Mouse (Mus musculus) ES-E14 (cell line): Measurements from ENCODE around the gene Scn4a. TPM values are rescaled to one million over a fixed set of nuclear protein-coding genes. Genes with fewer than 3 reads are reported as not detected.
A peak's percentile ranks its signal among the peaks of the same experiment; 100 is the strongest.

Source experiments
- DNase-seq: peaks from one replicate; pipeline ENCODE4 v3.0.0-alpha.2; 2013; ENCODE audit warnings: low read depth, low spot score
- H3K27ac ChIP-seq: 2 replicates; pipeline ENCODE4 v1.5.1; 2012; ENCODE audit warnings: low read depth, mild to moderate bottlenecking, low read length, moderate library complexity, mixed read lengths; ENCODE audit not compliant: poor library complexity, insufficient read depth, severe bottlenecking
- H3K36me3 ChIP-seq: 2 replicates; pipeline ENCODE4 v1.6.1; 2012; ENCODE audit warnings: mild to moderate bottlenecking, low read length, moderate library complexity, mixed read lengths; ENCODE audit not compliant: control insufficient read depth, poor library complexity, insufficient read depth, severe bottlenecking
- H3K4me1 ChIP-seq, 2 experiments: fragments of 150-350 bp in 1 of 2; sonication (generic) in 1 of 2; 2 replicates each; pipeline ENCODE4 v1.6.1; 2012; ENCODE audit warnings: low read length in 2 of 2, mild to moderate bottlenecking in 1 of 2, mixed read lengths in 1 of 2; ENCODE audit not compliant: control insufficient read depth in 2 of 2, insufficient read depth in 2 of 2, poor library complexity in 1 of 2
- H3K4me3 ChIP-seq, 2 experiments: fragments of 150-350 bp in 1 of 2; sonication (generic) in 1 of 2; 2 replicates each; pipeline ENCODE4 v1.5.1; 2012; ENCODE audit warnings: low read length in 2 of 2, low read depth in 1 of 2, mild to moderate bottlenecking in 1 of 2, mixed read lengths in 1 of 2; ENCODE audit not compliant: insufficient read depth in 1 of 2, poor library complexity in 1 of 2, severe bottlenecking in 1 of 2
- H3K9ac ChIP-seq: 2 replicates; pipeline ENCODE4 v1.6.1; 2012; ENCODE audit warnings: low read depth, mild to moderate bottlenecking, low read length, mixed read lengths; ENCODE audit not compliant: poor library complexity, insufficient read depth, severe bottlenecking
- H3K9me3 ChIP-seq: fragments of 150-350 bp; sonication (generic); 2 replicates; pipeline ENCODE4 v1.6.1; 2012; ENCODE audit warnings: low read depth, mild to moderate bottlenecking, low read length; ENCODE audit not compliant: control insufficient read depth, insufficient read depth
- CHD2 ChIP-seq: IDR thresholded peaks from 2 replicates; pipeline ENCODE4 v1.6.1; 2014; ENCODE audit warnings: mild to moderate bottlenecking, low read depth, low read length, inconsistent platforms
- HCFC1 ChIP-seq: IDR thresholded peaks from 2 replicates; pipeline ENCODE4 v1.6.1; 2012; ENCODE audit warnings: low read length, inconsistent platforms, borderline replicate concordance; ENCODE audit not compliant: insufficient read depth
- MAFK ChIP-seq: IDR thresholded peaks from 2 replicates; pipeline ENCODE4 v1.6.1; 2014; ENCODE audit warnings: mild to moderate bottlenecking, low read depth, low read length, inconsistent platforms; ENCODE audit not compliant: insufficient read depth
- ZC3H11A ChIP-seq: IDR thresholded peaks from 2 replicates; pipeline ENCODE4 v1.6.1; 2012; ENCODE audit warnings: low read depth, mild to moderate bottlenecking, inconsistent platforms, low read length, borderline replicate concordance
- ZNF384 ChIP-seq: IDR thresholded peaks from 2 replicates; pipeline ENCODE4 v1.6.1; 2012; ENCODE audit warnings: low read depth, low read length, inconsistent platforms
- in situ Hi-C, 2 experiments: fragments of 600-800 bp; cut with MboI; formaldehyde crosslinking; loops; one replicate each; pipeline ENCODE4 v1.15.1; 2025; ENCODE audit warnings: low sequenced_read_pairs in 2 of 2, inconsistent platforms in 1 of 2; ENCODE audit not compliant: unreplicated experiment in 2 of 2
- total RNA-seq: library from RNA; depleted of rRNA; stranded (reverse); fragments of 300-350 nt; gene quantifications from 2 replicates; pipeline ENCODE4 v1.2.3, GENCODE M21; 2012

The Scn4a gene
- total RNA-seq, 1 experiment = 0.13 TPM

- DNase-seq = no peak
- H3K9me3 ChIP-seq = no peaks in the 10 kb centered on the region
- in situ Hi-C loops = no loop called here
- no peak overlapping the region for H3K9ac ChIP-seq
- no peaks in the 10 kb centered on the region for H3K4me1 ChIP-seq
- no peak overlapping the region for H3K4me3 ChIP-seq
- H3K36me3 ChIP-seq = no peaks in the 10 kb centered on the region
- H3K27ac ChIP-seq = no peak overlapping the region
- TF ChIP-seq HCFC1 (no peak), ZNF384 (no peak), MAFK (no peak), CHD2 (no peak), ZC3H11A (no peak)
Measured at GRCm38 (mm10) chr11:106283371-106283770, 69.7 kb downstream of the Scn4a start.

GRCm38 (mm10) chr11:106282452-106282851 is 70.6 kb downstream of the Scn4a start:
- H3K4me1 ChIP-seq = no peaks in the 10 kb centered on the region
- no peak overlapping the region for H3K9ac ChIP-seq
- no peak overlapping the region for H3K27ac ChIP-seq
- no peaks in the 10 kb centered on the region for H3K9me3 ChIP-seq
- no peak for DNase-seq
- no peak overlapping the region for H3K4me3 ChIP-seq
- H3K36me3 ChIP-seq = no peaks in the 10 kb centered on the region
- TF ChIP-seq ZC3H11A = no peak
- TF ChIP-seq CHD2 = no peak
- no peak for TF ChIP-seq HCFC1
- TF ChIP-seq MAFK = no peak
- no peak for TF ChIP-seq ZNF384
- in situ Hi-C loops = no loop called here

GRCm38 (mm10) chr11:106276454-106276853 is 76.6 kb downstream of the Scn4a start, which contains the start of gene Tcam1:
Gene Tcam1, plus strand, starts transcription at chr11:106276672.
- TF ChIP-seq CHD2 (peak; percentile 98), HCFC1 (peak; percentile 68; the same call in 1 of the 2 replicates), MAFK (no peak), ZC3H11A (no peak), ZNF384 (no peak)
- Histone ChIP-seq H3K4me3 (no peak within 1 kb of the TSS), H3K27ac (no peak within 1 kb of the TSS), H3K9me3 (no peaks in the 10 kb centered on the region), H3K36me3 (no peaks in the 10 kb centered on the region), H3K9ac (no peak within 1 kb of the TSS), H3K4me1 (peaks cover 2 to 13% of the 10 kb centered on the region in 2 experiments; a peak in 3 of 4 replicates)
- in situ Hi-C loops = no loop called here
- peak; percentile 94 for DNase-seq

GRCm38 (mm10) chr11:106274971-106275411 is 78.1 kb downstream of the Scn4a start:
- Histone ChIP-seq H3K36me3 (no peaks in the 10 kb centered on the region), H3K4me3 (no peak overlapping the region), H3K27ac (no peak overlapping the region), H3K4me1 (peaks cover 2 to 19% of the 10 kb centered on the region in 2 experiments; a peak in 3 of 4 replicates), H3K9me3 (no peaks in the 10 kb centered on the region), H3K9ac (no peak overlapping the region)
- in situ Hi-C loops = no loop called here
- no peak for DNase-seq
- no peak for TF ChIP-seq CHD2
- no peak for TF ChIP-seq ZC3H11A
- TF ChIP-seq HCFC1 = no peak
- TF ChIP-seq ZNF384 = no peak
- no peak for TF ChIP-seq MAFK

- H3K4me3 ChIP-seq = no peak overlapping the region
- TF ChIP-seq ZC3H11A (no peak), HCFC1 (no peak), CHD2 (no peak), ZNF384 (no peak), MAFK (no peak)
- H3K36me3 ChIP-seq = no peaks in the 10 kb centered on the region
- H3K4me1 ChIP-seq = peaks cover 2 to 19% of the 10 kb centered on the region in 2 experiments; a peak in 3 of 4 replicates
- in situ Hi-C loops = no loop called here
- no peak overlapping the region for H3K27ac ChIP-seq
- no peak for DNase-seq
- no peaks in the 10 kb centered on the region for H3K9me3 ChIP-seq
- H3K9ac ChIP-seq = no peak overlapping the region
Measured at GRCm38 (mm10) chr11:106274374-106274773, 78.7 kb downstream of the Scn4a start.
